Mouse (Mus musculus): ENCODE results near the gene Kat6b.

Gene Kat6b

GRCm38 (mm10) chr14:21523234-21523633, 42.0 kb downstream of the Kat6b start:
- DNase-seq (ENCODE audit: low spot score in 2 of 2) = no peak

DNA sequence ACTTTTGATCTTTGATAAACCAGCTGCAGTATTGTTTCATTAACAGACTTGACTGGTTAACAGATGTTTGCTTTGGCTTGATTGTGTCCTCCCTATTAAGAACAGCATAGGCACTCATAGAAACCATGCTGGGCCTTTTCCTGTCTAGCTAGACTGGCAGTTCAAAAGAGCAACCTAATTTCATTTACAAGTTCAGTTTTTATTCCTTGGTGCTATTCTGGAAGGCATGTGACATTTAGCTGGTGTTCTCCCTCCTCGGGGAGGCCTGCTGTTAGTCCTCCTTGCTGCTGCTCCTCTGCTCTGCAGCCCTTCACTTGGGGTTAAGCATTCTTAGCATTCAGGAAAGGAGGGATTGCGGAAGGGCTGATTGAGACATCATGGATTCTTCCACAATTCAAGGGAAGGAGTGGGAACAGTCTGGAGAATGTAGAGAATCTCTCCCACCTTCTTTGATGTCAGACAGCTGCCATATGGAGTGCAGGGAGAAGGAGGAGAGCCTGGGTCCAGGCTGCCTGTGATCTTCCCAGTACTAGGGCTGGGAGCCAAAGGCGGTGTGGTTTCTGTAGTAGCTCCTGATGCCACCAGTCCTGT, 42.7 kb downstream of the Kat6b start:
- no peak for DNase-seq (ENCODE audit: low spot score in 2 of 2)

DNA sequence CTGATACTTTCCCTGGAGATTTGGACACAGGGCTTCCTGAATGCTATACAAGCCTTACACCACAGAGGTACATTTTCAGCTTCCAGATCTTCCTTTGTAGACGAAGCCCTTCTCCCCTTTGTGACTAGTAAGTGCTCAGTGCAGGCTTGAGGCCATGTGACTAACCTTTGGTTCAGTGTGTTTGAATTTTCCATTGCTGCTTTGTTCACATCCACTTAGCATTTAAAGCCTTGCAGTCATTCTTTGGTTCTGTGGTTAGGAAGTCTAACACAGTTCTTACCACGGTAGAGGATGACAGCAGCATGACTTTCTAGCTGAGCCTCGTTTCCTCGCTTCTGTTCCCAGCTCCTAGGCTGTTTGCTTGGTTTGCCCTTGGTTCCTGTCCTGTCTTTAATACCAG, 44.4 kb downstream of the Kat6b start:
- DNase-seq (ENCODE audit: low spot score in 2 of 2) = no peak

DNA sequence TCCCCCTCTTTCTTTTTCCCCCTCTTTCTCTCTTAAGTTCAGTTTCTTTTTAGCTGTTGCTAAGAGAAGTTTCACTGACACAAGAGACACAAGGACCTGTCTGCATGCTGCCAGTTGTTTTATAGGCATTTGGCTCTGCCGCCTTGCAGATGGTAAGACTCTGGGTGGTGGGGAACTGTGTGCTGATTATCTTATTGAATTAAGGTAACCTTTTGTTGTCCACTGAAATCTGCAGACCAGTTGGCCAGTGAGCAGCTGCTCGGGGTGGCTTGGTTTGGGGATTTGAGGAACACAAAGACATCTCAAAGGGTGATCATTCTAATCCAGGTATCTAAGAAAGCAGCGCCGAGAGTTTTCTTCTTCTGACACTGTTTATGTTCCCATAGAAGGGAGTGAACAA, 52.3 kb downstream of the Kat6b start:
- no peak for DNase-seq (ENCODE audit: low spot score in 2 of 2)

GRCm38 (mm10) chr14:21534066-21534465, 52.8 kb downstream of the Kat6b start:
- DNase-seq (ENCODE audit: low spot score in 2 of 2) = no peak

DNA sequence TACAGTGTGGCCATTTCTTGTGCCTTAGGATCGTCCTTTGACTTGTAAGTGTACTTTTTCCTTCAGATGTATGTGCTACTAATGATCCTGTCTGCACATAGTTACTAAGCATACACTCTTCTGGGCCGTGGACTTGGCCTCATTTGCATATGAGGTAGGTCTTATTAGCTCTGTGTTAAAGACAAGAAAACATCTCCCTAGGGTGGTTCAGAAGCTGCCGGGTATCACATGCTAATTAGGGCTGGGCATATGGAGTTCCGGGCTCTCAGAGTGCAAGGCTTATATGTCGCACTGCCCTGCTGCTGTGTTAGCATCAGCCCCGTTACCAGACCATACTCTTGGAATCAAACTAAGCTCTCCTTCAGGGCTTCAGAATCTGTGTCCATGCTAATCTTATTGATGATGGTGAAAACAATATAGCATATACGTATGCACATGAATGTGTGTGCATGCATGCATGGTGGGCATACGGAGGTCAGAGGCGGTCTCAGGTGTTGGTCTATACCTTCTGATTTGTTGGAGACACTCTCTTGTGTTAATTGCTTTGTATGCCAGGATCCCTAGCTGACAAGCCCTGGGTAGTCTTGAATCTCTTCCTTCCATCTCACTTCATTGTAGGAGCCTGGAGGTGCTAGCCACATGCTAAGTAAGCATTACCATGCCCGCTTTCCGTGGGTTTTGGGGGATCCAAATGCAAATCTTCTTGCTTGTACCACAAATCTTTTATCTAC, 53.5 kb downstream of the Kat6b start:
- no peak for DNase-seq (ENCODE audit: low spot score in 2 of 2)

GRCm38 (mm10) chr14:21536485-21537181, 55.4 kb downstream of the Kat6b start:
- DNase-seq (ENCODE audit: low spot score in 2 of 2) = no peak

GRCm38 (mm10) chr14:21537838-21538237, 56.6 kb downstream of the Kat6b start:
- DNase-seq (ENCODE audit: low spot score in 2 of 2) = no peak

GRCm38 (mm10) chr14:21539731-21540130, 58.5 kb downstream of the Kat6b start:
- no peak for DNase-seq (ENCODE audit: low spot score in 2 of 2)

GRCm38 (mm10) chr14:21540361-21540760, 59.1 kb downstream of the Kat6b start:
- DNase-seq (ENCODE audit: low spot score in 2 of 2) = no peak

DNA sequence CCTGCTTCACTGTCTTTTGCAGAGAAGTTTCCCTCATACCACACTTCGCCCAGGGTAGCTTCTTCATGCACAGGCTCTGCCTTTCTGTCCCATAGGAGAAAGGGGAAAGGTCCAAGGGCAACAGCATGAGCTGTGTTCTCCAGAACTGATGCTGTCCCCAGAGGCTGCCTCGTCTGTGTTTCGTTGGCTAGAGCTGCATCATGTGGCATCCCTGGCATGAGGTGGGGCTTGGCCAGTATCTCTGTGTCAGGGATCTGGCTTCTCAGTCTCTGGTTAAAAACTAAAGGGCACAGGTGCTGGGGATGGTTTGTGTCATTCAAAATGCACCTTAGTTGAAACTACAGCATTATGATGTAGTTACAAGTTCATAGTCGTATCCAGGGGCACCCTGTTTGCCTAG, 64.3 kb downstream of the Kat6b start:
- no peak for DNase-seq (ENCODE audit: low spot score in 2 of 2)

- no peak for DNase-seq (ENCODE audit: low spot score in 2 of 2)
Observed at GRCm38 (mm10) chr14:21546351-21546750, 65.1 kb downstream of the Kat6b start.

DNA sequence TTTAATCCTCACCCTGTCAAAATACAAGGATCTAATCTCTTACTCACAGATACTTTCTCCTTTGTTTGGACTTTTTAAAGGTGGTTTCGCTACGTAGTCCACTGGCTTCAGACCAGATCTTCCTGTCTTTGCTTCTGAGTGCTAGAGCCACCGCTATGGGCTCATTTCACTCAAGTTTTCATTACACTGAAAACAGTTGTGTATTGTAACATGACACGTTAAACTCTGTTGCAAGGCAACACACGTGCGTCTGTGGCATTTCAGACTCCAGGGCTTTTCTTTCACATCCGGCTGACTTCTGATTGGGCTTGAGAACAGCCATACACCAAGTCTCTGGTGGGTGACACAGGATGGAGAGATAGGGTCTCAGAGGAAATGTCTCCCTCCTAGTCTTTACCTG, 66.1 kb downstream of the Kat6b start:
- no peak for DNase-seq (ENCODE audit: low spot score in 2 of 2)

- no peak for DNase-seq (ENCODE audit: low spot score in 2 of 2)
Observed at GRCm38 (mm10) chr14:21547965-21548364, 66.7 kb downstream of the Kat6b start.

GRCm38 (mm10) chr14:21548952-21549607, 67.8 kb downstream of the Kat6b start:
- no peak for DNase-seq (ENCODE audit: low spot score in 2 of 2)

DNA sequence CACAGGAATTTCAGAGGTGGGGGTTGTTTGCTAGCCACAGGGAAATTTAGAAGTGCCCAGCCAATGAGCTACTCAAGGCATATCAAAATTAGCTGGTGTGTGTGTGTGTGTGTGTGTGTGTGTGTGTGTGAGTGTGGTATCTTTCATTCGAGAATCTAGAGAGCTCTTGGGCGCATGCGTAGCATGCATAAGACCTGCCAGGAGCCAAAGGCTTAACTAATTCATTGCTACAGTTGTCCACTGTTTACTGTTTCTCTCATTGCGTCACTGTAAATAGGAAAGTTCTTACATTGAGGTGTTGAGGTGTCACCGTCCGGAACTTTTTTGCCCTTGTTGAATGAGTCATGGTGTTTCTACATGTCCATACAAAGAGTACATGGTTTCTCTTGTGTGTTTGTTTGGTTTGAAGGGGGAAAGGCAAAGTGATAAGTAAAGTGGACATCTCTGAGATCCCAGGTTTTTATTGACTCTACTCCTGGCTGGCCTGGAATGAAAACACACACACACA, 68.4 kb downstream of the Kat6b start:
- DNase-seq (ENCODE audit: low spot score in 2 of 2) = no peak

GRCm38 (mm10) chr14:21550576-21550975, 69.3 kb downstream of the Kat6b start:
- DNase-seq (ENCODE audit: low spot score in 2 of 2) = no peak

DNA sequence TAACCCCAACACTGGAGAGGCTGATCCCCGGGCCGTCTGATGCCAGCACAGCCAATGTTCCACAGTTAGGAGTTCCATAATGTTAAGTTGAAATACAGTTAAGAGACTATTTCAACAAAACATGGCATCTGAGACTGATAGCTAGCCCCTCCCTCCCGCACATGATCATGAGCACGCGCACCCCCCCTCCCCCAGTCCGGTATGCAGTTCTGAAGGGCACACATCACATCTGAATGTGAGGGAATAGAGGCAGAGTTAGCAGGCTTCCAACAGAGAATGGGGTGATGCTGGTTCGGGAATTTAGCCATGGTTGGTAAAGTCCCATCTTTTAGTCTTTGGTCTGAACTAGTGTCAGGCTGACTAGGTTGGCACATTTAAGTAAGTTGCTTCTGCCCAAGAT, 70.4 kb downstream of the Kat6b start:
- no peak for DNase-seq (ENCODE audit: low spot score in 2 of 2)

DNA sequence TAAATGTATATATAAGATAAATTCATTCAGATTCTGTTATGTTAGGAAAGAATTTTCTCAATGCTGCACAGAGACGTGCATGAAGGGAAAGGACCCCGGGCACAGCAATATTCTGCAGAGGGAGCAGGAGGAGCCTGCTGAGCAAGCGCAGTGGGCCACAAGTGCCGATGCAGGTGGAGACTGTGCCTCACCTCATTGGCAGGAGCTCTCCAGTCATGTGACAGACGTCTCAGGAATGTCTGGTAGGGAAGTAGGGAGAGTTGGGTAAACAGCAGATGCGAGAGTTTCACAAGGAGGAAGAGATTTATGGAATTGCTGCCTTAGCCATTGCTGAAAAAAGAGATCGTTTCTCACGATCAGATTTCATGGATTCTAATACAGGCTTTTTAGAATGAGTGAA, 71.7 kb downstream of the Kat6b start:
- DNase-seq (ENCODE audit: low spot score in 2 of 2) = no peak

GRCm38 (mm10) chr14:21554046-21554445, 72.8 kb downstream of the Kat6b start:
- no peak for DNase-seq (ENCODE audit: low spot score in 2 of 2)

DNA sequence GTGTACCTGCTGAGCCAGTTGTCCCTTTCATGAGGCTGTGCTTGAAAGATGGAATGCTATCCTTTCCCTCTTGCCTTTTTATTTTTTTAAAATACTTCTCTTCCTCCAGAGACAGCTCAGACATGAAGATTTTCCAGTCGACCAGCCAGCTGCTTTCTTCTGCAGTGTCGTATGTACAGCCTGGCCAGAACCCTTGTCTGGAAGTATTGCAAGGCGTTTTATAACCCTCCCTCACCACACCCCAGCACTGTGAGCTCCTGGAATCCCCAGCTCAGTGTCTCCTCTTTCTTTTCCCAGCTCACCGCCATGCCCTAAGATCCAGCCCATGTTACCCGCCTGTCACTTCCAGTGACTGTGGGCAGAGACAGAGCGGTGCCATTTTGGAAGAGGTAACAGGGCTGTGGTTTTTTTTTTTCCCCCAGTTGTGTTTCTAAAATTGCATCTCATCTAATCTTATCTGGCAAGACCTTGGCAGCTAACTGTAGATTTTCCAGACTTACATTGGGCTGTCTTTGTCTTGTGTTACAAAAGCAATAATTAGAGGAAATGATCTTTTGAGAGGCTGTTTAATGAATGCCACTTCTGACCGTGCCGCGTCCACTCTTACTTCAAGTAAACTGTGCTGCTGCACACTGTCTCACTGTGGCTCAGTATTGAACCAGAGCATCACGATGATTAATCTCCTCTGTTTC, 77.4 kb downstream of the Kat6b start:
- DNase-seq (ENCODE audit: low spot score in 2 of 2) = no peak

- DNase-seq (ENCODE audit: low spot score in 2 of 2) = no peak
Observed at GRCm38 (mm10) chr14:21559447-21559846, 78.2 kb downstream of the Kat6b start.
